Mouse (Mus musculus): Measurements from ENCODE around the gene Sorbs1. TPM values are rescaled to one million over a fixed set of nuclear protein-coding genes. Genes with fewer than 3 reads are reported as not detected.

Gene Sorbs1
- polyA plus RNA-seq, 1 experiment from 2014 or later: 39.0 TPM

DNA sequence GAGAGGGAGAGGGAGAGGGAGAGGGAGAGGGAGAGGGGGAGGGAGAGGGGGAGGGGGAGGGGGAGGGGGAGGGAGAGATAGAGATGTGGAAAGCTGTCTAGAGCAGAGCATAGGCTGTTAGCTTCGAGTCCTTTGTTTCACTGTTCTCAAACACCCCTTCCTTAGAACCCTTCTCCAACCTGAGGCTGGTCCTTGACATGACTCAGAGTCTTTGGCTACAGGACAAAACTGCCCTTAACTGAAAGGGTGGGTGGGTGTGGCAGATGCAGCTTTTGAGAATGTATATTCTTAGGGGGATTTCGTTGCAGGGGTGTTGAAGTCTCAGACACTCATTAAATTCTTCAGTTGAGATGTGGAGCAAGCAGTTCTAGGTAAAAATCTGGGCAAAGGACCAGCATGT, 230.2 kb downstream of the Sorbs1 start:
- H3K4me1 ChIP-seq: no peaks in the 10 kb centered on the region
- no peak for DNase-seq (ENCODE audit: extremely low spot score, low spot score)
- no peak overlapping the region for H3K4me3 ChIP-seq
- no peaks in the 10 kb centered on the region for H3K36me3 ChIP-seq (replicated peaks)
- H3K27me3 ChIP-seq (ENCODE audit: poor library complexity, severe bottlenecking): no peaks in the 10 kb centered on the region
- no peak overlapping the region for H3K27ac ChIP-seq
- H3K9me3 ChIP-seq: peaks cover 7% of the 10 kb centered on the region; the same call in 1 of the 2 replicates
- WGBS: 66% methylated on average over 2 of the region's 2 CpGs

DNA sequence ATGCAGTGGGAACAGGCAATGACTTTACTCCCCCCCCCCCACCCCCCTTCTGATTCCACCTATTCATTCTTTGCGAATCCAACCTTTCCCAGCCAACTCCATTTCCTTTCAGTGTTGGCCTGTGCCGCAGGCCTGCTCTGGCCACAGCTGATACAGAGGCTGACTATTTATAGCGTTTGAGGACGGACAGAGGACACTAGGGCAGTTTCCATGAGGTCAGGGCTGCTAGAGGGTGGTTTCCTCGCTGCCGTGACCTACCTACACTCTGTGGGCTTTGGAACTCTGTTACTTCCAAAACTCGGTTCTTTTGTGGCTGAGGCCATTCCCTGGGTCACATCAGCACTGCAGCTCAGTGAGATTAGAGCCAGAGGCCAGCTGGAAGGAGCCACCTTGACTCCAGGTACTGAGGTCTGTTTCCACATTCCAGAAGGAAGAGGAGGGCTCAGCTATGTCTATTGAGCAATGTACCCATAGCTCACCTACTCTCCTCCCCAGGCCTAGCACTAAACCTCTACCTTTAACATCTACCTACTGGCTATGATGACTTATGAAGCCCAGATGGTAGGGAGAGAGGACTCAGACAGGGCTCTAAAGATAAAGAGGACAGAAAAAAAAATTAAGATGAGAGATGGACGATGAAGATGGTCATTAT, 235.1 kb downstream of the Sorbs1 start:
- H3K4me1 ChIP-seq: no peaks in the 10 kb centered on the region
- DNase-seq (ENCODE audit: extremely low spot score, low spot score): no peak
- 89% methylated on average over 8 of the region's 8 CpGs for WGBS

DNA sequence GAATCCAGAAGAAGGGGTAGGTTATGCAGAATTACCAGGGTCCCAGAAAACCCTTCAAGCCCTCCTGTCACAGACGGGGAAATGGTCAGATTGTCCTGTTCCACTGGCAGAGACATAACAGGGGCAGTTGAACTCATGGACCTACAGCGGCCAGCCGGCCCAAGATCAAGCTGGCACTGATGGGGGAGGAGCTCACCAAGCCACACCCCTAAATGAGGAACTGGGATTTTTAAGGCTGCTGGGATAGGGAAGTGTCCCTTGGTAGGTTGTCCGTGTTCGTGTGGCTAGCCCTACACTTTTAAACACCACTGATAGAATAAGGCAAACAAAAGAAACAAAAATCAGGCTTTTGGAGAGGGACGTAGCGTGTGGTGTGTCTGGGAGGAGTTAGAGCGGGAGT, 236.1 kb downstream of the Sorbs1 start:
- Histone ChIP-seq H3K27ac (no peak overlapping the region), H3K36me3 (replicated peaks) (no peaks in the 10 kb centered on the region), H3K27me3 (ENCODE audit: poor library complexity, severe bottlenecking) (peaks cover 9% of the 10 kb centered on the region), H3K4me1 (peaks cover 9% of the 10 kb centered on the region), H3K4me3 (no peak overlapping the region), H3K9me3 (peaks cover 7% of the 10 kb centered on the region; the same call in 1 of the 2 replicates)
- 90% methylated on average over 8 of the region's 8 CpGs for WGBS
- no peak for DNase-seq (ENCODE audit: extremely low spot score, low spot score)

More for the DNA sequence above, 235.1 kb downstream of the Sorbs1 start:
- H3K4me3 ChIP-seq: no peak overlapping the region
- no peaks in the 10 kb centered on the region for H3K36me3 ChIP-seq (replicated peaks)
- no peaks in the 10 kb centered on the region; the same call in 1 of the 2 replicates for H3K27me3 ChIP-seq (ENCODE audit: poor library complexity, severe bottlenecking)
- peaks cover 7% of the 10 kb centered on the region; the same call in 1 of the 2 replicates for H3K9me3 ChIP-seq
- no peak overlapping the region for H3K27ac ChIP-seq

DNA sequence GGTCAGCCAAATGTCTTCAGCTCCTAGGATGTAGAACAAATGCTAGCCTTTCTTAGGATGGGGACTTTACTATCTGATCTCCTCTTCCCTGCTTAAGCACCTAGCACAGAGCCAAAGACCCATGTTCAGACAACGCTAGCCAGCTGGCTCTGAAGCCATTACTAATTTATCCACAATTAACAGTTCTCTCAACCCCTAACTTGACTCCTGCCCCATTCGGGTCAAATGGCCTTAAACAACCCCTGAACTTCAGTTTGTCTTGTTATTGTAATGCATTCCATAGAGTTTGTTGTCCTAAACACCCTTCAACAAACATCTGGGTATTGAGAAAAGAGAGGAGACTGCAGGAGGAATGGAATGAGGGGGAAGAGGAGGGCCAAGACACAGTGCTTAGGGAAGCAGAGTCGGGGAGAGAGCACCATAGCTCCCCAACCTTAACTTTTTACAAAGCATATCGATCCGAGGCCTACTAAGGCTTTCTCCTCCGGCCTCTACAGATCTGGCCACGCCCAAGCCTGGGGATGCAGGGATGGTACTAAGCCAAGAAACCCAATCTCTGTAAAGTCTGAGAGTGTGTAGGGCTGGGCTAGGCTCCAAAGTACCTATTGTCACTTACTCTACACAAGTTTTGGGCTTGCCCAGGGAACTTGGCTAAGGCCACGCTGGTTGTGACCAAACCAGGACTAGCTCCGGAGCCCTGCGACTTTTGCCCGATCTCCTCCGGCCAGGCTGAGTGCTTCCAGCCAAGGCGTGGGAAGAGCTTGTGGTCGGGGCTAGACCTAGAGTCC, 238.0 kb downstream of the Sorbs1 start:
- DNase-seq (ENCODE audit: extremely low spot score, low spot score): no peak
- Histone ChIP-seq H3K9me3 (no peaks in the 10 kb centered on the region), H3K4me1 (peaks cover 28% of the 10 kb centered on the region), H3K4me3 (no peak overlapping the region), H3K27me3 (ENCODE audit: poor library complexity, severe bottlenecking) (peaks cover 28% of the 10 kb centered on the region), H3K27ac (no peak overlapping the region), H3K36me3 (replicated peaks) (no peaks in the 10 kb centered on the region)
- 89% methylated on average over 14 of the region's 14 CpGs for WGBS

- 22% methylated on average over 13 of the region's 13 CpGs for WGBS
- Histone ChIP-seq H3K36me3 (replicated peaks) (no peaks in the 10 kb centered on the region), H3K4me1 (peaks cover 40% of the 10 kb centered on the region), H3K27me3 (ENCODE audit: poor library complexity, severe bottlenecking) (peaks cover 42% of the 10 kb centered on the region), H3K9me3 (no peaks in the 10 kb centered on the region), H3K27ac (no peak overlapping the region), H3K4me3 (no peak overlapping the region)
- peak; percentile 44 for DNase-seq (ENCODE audit: extremely low spot score, low spot score)
Measured at GRCm38 (mm10) chr19:40272674-40273073, 240.9 kb downstream of the Sorbs1 start.

GRCm38 (mm10) chr19:40271308-40271892, 242.2 kb downstream of the Sorbs1 start, which contains the start of gene Pdlim1:
TSS of gene Pdlim1 (minus strand) at chr19:40271842.
- WGBS: under 1% methylated on average over 54 of the region's 54 CpGs
- Histone ChIP-seq H3K9me3 (no peaks in the 10 kb centered on the region), H3K27ac (peak within 1 kb of the TSS; percentile 83), H3K36me3 (replicated peaks) (no peaks in the 10 kb centered on the region), H3K27me3 (ENCODE audit: poor library complexity, severe bottlenecking) (peaks cover 42% of the 10 kb centered on the region), H3K4me3 (peak within 1 kb of the TSS; percentile 61), H3K4me1 (peaks cover 40% of the 10 kb centered on the region)
- peak; percentile 72 for DNase-seq (ENCODE audit: extremely low spot score, low spot score)

DNA sequence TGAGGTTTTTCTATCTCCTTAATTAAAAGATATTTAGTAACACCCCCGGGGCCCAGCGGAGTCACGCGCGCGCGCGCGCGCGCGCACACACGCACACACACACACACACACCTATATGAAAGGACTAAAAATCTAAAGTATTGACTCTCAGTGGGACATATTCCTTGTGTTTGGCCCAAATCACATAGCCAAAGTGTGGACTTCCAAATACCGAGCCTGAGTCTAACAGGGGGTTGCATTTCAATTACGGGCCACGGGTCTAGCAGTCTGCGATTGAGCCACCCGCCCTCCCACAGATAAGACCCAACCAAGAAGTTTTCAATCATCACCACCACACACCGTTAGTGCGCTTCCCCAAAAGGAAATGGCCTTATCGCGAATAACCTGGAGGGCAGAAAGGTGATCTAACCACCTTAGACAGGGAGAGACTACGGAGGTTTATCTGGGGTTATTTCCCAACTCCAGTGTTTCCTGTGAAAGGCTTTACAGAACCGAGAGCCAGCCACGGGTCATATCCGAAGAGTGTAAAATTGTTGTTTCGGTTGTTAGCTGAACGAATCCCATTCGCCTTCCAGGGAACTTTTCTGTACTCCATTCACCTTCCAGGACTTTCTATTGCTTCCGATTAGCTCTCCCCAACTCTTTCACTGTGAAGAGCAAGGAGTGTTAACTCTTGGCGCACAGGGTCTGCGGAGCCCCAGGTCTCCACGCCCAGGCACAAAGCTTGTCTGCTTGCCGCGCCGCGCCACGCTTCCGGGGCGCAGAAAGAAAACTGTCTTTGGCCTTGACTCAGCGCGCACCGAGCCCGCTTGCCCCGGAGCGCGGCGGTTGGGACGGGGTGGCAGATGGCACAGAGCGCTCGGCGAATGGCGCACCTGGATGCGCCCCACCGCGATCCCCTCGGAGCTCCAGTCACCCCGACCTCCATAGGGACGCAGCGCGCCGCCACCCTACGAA, 242.9 kb downstream of the Sorbs1 start:
- Histone ChIP-seq H3K4me1 (peaks cover 40% of the 10 kb centered on the region), H3K36me3 (replicated peaks) (no peaks in the 10 kb centered on the region), H3K9me3 (no peaks in the 10 kb centered on the region), H3K27me3 (ENCODE audit: poor library complexity, severe bottlenecking) (peaks cover 42% of the 10 kb centered on the region), H3K27ac (peak overlapping the region; percentile 83), H3K4me3 (peak overlapping the region; percentile 61)
- DNase-seq (ENCODE audit: extremely low spot score, low spot score): no peak
- 7% methylated on average over 63 of the region's 63 CpGs for WGBS

DNA sequence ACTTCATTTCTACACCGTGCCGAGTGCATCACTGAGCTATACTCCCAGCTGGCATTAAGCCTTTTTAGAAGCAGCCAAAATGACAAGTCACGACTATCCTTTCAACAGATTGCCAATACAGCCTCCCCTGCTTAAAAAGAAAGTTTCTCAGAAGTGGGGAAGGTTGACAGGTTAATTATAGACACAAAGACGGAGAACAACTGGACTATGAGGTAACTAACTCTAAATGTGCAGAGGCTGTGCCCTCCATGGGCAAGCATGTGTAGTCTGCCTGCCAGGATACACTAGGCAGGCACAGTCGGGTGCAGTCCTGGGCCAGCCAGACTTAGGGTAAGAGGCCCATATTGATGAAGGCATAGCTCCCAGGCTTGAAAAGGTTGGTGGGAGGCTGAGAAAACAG, 244.1 kb downstream of the Sorbs1 start:
- no peaks in the 10 kb centered on the region for H3K36me3 ChIP-seq (replicated peaks)
- peaks cover 42% of the 10 kb centered on the region for H3K27me3 ChIP-seq (ENCODE audit: poor library complexity, severe bottlenecking)
- peaks cover 40% of the 10 kb centered on the region for H3K4me1 ChIP-seq
- no peak for DNase-seq (ENCODE audit: extremely low spot score, low spot score)
- no peaks in the 10 kb centered on the region for H3K9me3 ChIP-seq
- H3K27ac ChIP-seq: no peak overlapping the region
- no peak overlapping the region; the same call in 1 of the 2 replicates for H3K4me3 ChIP-seq
- 76% methylated on average over 5 of the region's 5 CpGs for WGBS

GRCm38 (mm10) chr19:40268493-40268892, 245.1 kb downstream of the Sorbs1 start:
- H3K27me3 ChIP-seq (ENCODE audit: poor library complexity, severe bottlenecking): peaks cover 42% of the 10 kb centered on the region
- peaks cover 40% of the 10 kb centered on the region for H3K4me1 ChIP-seq
- 85% methylated on average over 3 of the region's 3 CpGs for WGBS
- no peaks in the 10 kb centered on the region for H3K9me3 ChIP-seq
- DNase-seq (ENCODE audit: extremely low spot score, low spot score): no peak
- no peaks in the 10 kb centered on the region for H3K36me3 ChIP-seq (replicated peaks)
- H3K27ac ChIP-seq: no peak overlapping the region
- H3K4me3 ChIP-seq: no peak overlapping the region

- H3K27ac ChIP-seq: no peak overlapping the region
- H3K4me1 ChIP-seq: peaks cover 29% of the 10 kb centered on the region
- DNase-seq (ENCODE audit: extremely low spot score, low spot score): no peak
- H3K36me3 ChIP-seq (replicated peaks): no peaks in the 10 kb centered on the region
- 93% methylated on average over 1 of the region's 1 CpGs for WGBS
- no peak overlapping the region for H3K4me3 ChIP-seq
- H3K9me3 ChIP-seq: no peaks in the 10 kb centered on the region
- peaks cover 33% of the 10 kb centered on the region for H3K27me3 ChIP-seq (ENCODE audit: poor library complexity, severe bottlenecking)
Measured at GRCm38 (mm10) chr19:40267380-40267779, 246.2 kb downstream of the Sorbs1 start.

- H3K27ac ChIP-seq: no peak overlapping the region
- H3K9me3 ChIP-seq: no peaks in the 10 kb centered on the region
- no peak overlapping the region for H3K4me3 ChIP-seq
- no peaks in the 10 kb centered on the region for H3K36me3 ChIP-seq (replicated peaks)
- 0 out of 2 replicates have a peak, but pooled peaks cover 3% of the 10 kb centered on the region for H3K4me1 ChIP-seq
- 97% methylated on average over 1 of the region's 1 CpGs for WGBS
- H3K27me3 ChIP-seq (ENCODE audit: poor library complexity, severe bottlenecking): no peaks in the 10 kb centered on the region
- DNase-seq (ENCODE audit: extremely low spot score, low spot score): no peak
Measured at GRCm38 (mm10) chr19:40259485-40259884, 254.1 kb downstream of the Sorbs1 start.

GRCm38 (mm10) chr19:40257396-40257795, 256.2 kb downstream of the Sorbs1 start:
- 77% methylated on average over 4 of the region's 4 CpGs for WGBS
- Histone ChIP-seq H3K4me3 (no peak overlapping the region), H3K27ac (no peak overlapping the region), H3K4me1 (peaks cover 9% of the 10 kb centered on the region; the same call in 1 of the 2 replicates), H3K36me3 (replicated peaks) (no peaks in the 10 kb centered on the region), H3K27me3 (ENCODE audit: poor library complexity, severe bottlenecking) (no peaks in the 10 kb centered on the region), H3K9me3 (no peaks in the 10 kb centered on the region)
- no peak for DNase-seq (ENCODE audit: extremely low spot score, low spot score)
